Mouse (Mus musculus): ENCODE measurements around the gene Klf7.
"Not testable (repeated sequence)": the region's sequence is repeated elsewhere in the genome, so short reads cannot be mapped to it uniquely, and the experiment has no call there.

The Klf7 gene

DNA sequence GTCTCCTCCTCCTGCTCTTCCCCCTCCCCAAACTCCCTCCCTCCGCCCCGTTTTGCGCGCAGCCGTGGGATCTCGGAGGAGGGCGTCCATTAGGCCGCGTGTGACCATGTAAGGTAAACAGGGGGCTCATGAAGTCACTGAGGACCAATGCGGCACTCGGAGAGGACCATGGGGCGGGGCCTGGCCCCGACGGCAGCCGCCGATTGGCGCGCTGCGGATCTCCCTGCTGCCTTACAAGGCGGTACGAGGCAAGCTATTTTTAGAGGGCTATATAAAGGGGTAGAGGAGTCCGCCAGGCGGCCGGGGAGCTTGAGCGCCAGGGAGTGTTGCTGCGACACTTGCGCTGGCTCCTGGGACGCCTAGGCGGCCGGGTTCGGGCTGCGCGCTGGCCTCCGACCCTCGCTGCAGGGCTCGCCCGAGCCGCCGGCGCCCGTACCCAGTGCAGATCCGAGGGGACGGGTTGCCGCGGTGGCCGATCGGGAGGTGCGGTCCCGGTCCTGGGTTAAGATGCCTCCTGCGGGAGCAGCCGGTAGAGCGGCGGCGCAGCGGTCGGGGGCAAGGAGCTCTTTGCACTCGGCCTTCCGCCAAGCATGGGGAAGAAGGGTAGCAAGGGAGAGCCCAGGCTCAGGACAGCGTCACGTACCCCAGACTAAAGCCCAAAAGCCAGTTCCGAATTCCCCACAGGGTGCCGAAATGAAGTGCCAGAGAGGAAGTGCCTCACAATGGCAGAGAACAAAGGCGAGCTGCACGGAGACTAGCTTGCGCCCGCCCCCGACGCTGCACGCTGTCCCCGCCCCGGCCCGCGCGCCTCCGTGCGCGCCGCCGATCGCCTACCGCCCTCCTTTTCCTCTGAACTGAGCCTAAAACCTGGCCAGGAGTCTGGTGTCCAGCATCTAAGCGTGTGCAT, at the start of gene Klf7:
TSS of gene Klf7 (minus strand) at position 724 of the 907 bp plus-strand sequence.
- peak; percentile 94 for DNase-seq (ENCODE audit: low spot score)

- no peak for DNase-seq (ENCODE audit: low spot score)
Measured at GRCm38 (mm10) chr1:64164526-64165062, 42.5 kb upstream of the Klf7 start.

DNA sequence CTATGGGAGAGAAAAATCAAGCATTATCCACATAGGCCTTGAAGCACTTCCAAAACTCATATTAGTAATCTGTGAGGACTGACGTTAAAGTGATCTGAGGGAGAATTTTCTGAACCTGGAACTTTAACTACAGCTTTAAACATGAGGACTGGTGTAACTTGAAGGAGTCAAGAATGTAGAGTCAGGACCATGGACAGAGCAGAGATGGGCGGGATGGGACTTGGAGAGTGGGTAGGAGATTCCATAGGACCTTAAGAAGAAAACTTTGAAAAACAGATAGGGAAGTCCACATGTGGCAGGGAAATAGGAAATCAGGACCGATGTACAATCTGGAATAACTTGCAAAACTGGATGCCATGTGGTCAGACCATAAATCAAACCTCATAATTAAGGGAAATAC, 36.7 kb upstream of the Klf7 start:
- no peak for DNase-seq (ENCODE audit: low spot score)

DNA sequence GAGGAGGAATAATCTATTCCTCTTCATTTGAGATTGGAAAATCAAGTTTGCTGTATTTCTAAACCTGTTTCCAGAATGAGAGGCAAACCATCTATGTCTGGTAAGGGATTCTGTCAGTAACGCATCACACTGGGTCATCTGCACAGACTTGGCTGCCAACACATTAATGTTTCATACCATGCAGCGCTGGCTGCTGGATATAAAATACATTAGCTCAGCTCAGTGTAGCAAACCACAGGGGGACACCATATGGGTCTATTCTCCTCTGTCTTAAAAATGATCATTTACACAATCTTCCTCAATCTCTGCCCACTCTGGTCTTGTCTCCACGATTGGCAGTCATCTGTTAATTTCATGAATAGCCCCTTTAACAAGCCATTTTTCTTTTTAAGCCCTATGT, 27.1 kb upstream of the Klf7 start:
- no peak for DNase-seq (ENCODE audit: low spot score)

DNA sequence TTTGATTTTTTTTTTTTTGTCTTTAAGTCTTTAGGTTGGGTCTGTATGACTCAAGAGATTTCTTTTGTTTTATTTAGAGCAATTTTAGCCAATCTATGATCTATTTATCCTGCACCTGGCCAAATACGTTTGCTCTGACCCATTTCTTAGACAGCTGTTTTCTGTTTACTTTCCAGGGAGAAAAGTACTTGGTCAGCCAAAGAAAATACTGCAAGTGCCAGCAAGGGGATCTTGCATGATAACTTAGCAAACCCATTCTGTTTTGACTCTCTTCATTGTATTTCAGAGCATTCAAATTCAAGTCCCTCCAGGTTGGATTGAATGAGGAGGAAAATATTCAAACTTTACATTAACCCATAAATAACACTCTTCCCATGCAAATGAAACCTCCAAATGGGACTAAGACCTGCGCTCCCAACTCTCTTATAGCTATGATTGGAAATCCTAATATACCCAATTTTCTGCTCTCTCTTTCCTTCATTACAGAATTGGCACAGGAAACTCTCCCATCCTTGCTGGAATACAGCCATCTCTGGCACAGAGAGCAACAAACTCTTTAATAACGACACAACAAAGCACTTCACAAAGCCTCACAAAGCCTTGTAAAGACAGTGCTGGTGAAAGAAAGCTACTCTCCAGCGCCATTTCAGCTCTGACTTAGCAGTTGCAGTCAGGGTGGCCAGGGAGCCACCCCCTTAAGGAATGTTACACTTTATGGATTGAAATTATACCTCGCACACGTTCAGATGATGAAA, 20.8 kb upstream of the Klf7 start:
- no peak for DNase-seq (ENCODE audit: low spot score)

DNA sequence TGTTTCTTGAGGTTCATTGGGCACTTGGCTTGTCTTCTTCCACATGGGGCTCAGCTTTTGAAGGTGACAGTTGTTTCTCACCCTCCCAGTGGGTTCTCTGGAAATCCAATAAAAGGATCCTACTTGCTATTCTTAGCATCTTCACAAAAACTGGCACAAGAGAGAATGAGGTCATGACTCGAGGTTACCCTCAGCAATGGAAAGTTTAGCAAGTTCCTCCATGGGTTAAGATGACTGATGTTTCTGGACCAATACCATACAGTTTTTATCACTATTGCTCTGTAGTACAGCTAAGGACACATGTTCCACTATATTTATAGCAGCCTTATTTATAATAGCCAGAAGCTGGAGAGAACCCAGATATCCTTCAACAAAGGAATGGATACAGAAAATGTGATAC, 12.4 kb upstream of the Klf7 start:
- DNase-seq (ENCODE audit: low spot score), result no peak

DNA sequence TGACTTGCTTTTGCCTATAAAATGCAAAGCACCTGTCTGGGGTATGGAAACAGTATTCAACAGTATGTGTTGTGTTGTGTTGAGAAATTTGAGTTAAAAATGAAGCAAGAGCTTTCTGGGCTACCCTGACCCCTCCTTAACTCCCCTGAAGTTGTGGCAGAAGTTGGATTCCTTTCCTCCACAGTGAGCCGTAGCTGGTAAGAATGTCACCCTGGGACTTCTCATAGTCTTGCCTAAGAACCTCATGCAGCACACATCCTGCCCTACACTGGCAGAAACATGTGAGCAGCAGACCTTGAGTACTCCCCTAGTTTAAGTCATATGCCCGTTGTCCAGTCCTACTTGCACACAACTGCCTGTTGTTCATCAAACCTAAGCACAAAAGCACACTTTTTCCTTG, 4.7 kb upstream of the Klf7 start:
- no peak for DNase-seq (ENCODE audit: low spot score)

GRCm38 (mm10) chr1:64122466-64122830, 366 bp upstream of the Klf7 start:
- no peak for DNase-seq (ENCODE audit: low spot score)

- peak; percentile 64 for DNase-seq (ENCODE audit: low spot score)
Measured at GRCm38 (mm10) chr1:64120811-64121515, 1.1 kb downstream of the Klf7 start.

DNA sequence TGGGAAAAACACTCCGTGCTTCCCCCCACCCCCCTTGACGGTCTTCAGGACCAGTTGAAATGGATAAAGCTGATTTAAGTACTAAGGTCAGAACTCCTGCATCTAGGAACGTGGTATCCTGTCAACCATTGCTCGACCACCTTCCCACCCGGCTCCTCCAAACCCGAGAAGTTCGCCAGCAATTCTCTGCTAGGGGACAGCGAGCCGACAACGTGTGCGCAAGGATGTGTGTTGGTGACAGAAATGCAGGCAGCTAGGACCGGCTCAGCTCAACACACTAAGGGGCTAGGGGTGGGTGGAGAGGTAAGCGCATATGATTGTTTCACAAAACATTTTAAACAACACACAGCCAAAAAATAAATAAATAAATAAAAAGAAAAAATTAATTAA, 1.7 kb downstream of the Klf7 start:
- no peak for DNase-seq (ENCODE audit: low spot score)

DNA sequence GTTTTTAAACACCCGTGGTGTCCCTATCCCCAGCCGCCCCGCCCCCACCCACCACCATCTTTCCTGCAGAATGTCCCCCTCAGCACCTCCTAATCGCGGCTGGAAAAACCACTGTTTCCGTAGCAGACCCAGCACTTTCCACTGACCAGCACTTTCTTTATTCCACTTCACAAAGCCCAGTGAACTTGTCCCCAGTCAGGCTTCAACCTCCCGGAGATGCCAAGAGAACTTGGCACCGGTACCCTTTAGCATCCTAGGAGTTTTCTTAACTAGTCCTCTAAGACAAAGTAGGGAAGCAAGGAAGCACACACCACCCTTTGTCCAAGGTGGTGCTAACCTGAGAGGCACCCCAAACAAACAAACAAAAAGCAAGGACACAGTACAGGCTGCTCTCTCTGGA, 2.2 kb downstream of the Klf7 start:
- DNase-seq (ENCODE audit: low spot score), result no peak

DNA sequence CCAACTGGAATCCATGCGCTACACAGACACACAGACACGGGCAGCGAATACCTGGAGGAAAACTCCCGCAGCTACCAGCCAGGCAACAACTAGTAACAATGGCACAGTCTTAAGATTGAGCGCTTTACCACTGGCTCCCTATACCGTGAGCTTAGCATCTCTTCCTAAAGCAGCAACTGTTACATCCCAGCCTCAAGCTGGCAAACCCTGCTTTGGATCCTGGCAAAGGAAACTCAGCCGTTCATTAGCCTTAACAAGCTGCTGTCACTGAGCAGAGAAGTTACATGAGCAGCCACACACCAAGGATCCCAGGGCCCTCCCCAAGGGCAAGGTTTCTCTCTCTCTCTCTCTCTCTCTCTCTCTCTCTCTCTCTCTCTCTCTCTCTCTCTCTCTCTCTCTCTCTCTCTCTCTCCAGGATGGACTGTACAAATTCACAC, 2.7 kb downstream of the Klf7 start:
- DNase-seq (ENCODE audit: low spot score), result no peak

DNA sequence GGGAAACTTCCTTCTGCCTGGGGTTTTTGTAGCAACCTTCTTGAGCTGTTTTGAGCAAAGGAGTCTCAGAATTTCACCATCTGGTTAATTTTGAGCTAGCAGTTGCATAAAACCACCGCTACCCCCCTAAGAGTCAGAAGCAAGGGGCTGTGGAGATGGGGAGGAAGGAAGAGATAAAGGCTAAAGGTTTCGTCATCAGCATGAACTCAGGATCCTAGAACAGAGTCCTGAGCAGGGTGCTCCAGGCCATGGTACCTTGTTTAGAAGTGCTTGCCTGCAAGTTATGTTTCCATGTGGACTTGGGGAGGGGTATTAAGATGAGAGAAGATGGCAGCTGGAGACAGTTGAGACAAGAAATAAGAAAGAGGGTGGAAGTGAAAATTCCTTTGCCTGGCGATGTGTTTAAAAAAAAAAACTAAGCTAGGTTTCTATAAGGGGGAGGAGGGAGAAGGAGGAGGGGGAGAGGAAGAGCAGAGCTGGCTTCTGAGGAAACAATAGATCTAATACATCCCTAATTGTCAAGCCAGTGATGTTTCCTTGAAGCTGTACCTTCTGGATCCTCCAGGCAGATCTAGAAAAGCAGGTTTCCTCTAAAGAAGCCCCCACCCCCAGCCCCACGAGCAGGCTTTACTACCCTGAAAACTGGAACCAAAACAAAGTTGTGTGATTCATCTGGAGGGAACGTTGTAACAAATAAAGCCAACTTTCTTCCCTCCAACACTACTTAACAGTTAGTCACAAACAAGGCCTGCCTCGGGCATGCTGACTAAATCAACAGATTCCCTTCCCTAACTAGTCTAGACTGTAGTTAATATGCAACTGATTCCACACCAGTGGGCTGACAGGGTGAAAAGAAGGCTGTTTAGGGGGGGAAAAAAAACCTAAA, 3.6 kb downstream of the Klf7 start:
- DNase-seq (ENCODE audit: low spot score), result no peak

- DNase-seq (ENCODE audit: low spot score), result no peak
Measured at GRCm38 (mm10) chr1:64117478-64118284, 4.4 kb downstream of the Klf7 start.

DNA sequence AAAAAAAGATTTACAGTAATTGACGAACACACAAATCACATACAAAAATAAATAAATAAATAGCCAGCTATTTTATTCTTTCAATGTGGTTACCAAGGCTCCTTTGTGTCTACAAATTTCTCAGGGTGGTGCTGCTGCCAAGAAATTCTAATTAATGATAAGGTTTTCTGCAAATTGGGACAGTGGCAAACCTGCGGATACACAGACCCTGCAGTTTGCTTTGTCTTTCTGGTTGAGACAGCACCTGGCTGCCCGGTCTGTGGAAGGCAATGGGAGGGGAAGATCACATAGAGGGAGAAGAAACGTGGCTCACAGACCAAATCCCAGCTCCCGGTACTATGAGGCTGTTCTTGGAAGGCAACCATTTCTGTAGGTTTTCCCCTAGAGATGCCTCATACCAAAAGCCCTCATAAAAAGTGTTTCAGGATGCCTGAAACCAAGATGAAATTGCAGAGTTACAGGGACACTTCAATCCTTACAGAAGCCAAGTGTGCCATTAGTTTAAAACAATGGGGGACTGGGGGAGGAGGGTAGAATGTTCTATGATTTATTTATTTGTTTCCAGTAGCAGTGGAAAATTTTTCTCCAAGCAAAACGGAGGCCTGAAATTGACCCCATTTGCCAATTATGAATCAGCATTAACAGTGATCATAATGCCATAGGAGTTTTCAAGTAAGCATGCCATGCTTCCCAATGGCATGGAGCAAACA, 5.2 kb downstream of the Klf7 start:
- no peak for DNase-seq (ENCODE audit: low spot score)

DNA sequence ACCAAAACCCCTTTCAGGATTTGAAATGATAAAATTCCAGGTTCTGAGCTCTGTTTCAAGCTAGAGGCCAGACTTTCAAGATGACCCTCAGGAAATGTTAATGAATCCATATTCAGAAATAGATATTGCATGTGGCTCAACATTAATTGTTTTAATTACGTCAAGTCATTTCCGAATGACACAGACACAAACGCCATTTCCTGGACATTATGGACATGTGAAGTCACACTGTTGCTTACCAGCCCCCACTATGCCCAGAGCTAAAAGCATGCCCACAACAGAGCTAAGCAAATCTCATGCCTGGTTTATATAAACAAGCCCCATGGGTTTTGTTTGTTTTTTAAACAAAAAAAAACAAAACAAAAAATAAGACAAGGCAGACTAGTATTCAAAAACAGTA, 7.5 kb downstream of the Klf7 start:
- no peak for DNase-seq (ENCODE audit: low spot score)

DNA sequence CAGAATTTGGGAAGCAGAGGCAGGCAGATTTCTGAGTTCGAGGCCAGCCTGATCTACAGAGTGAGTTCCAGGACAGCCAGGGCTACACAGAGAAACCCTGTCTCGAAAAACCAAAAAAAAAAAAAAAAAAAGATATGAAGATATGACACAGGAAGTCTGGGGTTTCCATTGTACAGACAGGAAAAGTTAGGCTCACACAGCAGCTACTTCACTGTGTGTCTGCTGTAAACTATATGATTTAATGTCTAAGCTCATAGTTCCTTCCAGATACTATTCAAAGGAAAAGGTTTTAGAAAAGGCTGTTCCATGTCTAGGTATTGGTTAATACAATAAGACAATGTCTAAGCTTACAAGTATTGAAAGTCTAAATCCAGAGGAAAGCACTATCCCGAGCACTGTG, 13.4 kb downstream of the Klf7 start:
- DNase-seq (ENCODE audit: low spot score), result not testable (repeated sequence)

DNA sequence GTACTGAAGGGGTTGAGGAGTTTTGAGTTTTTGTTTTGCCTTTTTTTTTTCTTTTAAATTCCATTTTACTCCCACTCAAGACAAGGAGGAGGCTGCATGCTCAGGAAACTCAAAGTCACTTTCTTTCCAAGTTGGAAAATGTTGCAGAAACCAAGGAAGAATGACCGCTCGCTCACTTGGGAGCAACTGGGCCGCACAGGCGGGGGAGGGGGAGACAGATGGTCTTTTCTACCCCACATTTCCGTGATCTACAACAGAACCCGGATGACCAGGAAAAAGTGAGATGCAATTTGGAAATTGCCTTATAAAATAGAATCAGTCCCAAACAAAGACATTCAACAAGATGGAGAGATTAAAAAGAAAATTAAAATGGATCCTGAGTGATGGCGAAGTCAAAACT, 14.6 kb downstream of the Klf7 start:
- no peak for DNase-seq (ENCODE audit: low spot score)

GRCm38 (mm10) chr1:64106127-64106526, 16.0 kb downstream of the Klf7 start:
- DNase-seq (ENCODE audit: low spot score), result no peak

- DNase-seq (ENCODE audit: low spot score), result no peak
Measured at GRCm38 (mm10) chr1:64105181-64105646, 16.9 kb downstream of the Klf7 start.

All from layer of hippocampus, adult 9-10 months (tissue).